Mouse (Mus musculus) midbrain, embryonic 11.5 days (tissue): ENCODE results near the gene Enpep. TPM values are rescaled to one million over a fixed set of nuclear protein-coding genes. Genes with fewer than 3 reads are reported as not detected.

Source experiments
- ATAC-seq: fragments of 200-750 bp; cut with Nextera tagmentation; 2 replicates; pipeline ENCODE4 v1.8.0; 2017; ENCODE audit warnings: moderate TSS enrichment, moderate library complexity; ENCODE audit not compliant: low FRiP score
- DNase-seq: peaks from one replicate; pipeline ENCODE4 v3.0.0; 2015; ENCODE audit warnings: low spot score; ENCODE audit errors: missing footprints
- H3K27ac ChIP-seq: fragments of 300-500 bp; sonication (generic); 2 replicates; pipeline ENCODE4 v1.5.1; 2014; ENCODE audit warnings: low read depth, low read length
- H3K27me3 ChIP-seq: fragments of 300-500 bp; sonication (generic); 2 replicates; pipeline ENCODE4 v1.6.1; 2014; ENCODE audit warnings: mild to moderate bottlenecking, low read length, moderate library complexity, mixed read lengths; ENCODE audit not compliant: control insufficient read depth, insufficient read depth
- H3K36me3 ChIP-seq: fragments of 300-500 bp; sonication (generic); 2 replicates; pipeline ENCODE4 v1.6.1; 2014; ENCODE audit warnings: mild to moderate bottlenecking, low read length, moderate library complexity, mixed read lengths; ENCODE audit not compliant: control insufficient read depth, insufficient read depth
- H3K4me1 ChIP-seq: fragments of 300-500 bp; sonication (generic); 2 replicates; pipeline ENCODE4 v1.6.1; 2014; ENCODE audit warnings: low read length; ENCODE audit not compliant: control insufficient read depth, insufficient read depth
- H3K4me2 ChIP-seq: fragments of 300-500 bp; sonication (generic); 2 replicates; pipeline ENCODE4 v1.6.1; 2014; ENCODE audit warnings: mild to moderate bottlenecking, moderate library complexity
- H3K4me3 ChIP-seq: fragments of 300-500 bp; sonication (generic); 2 replicates; pipeline ENCODE4 v1.5.1; 2014; ENCODE audit warnings: low read depth, low read length
- H3K9ac ChIP-seq: fragments of 300-500 bp; sonication (generic); 2 replicates; pipeline ENCODE4 v1.6.1; 2014; ENCODE audit warnings: low read length
- H3K9me3 ChIP-seq: fragments of 300-500 bp; sonication (generic); 2 replicates; pipeline ENCODE4 v1.6.1; 2016; ENCODE audit warnings: low read length; ENCODE audit not compliant: control insufficient read depth
- WGBS: fragments of 180-500 bp; shearing (Covaris S2); extraction: QIAGEN DNeasy Blood & Tissue Kit; methylation state at CpG from one replicate; pipeline ENCODE4 v1.1.7; 2014; 5-methylcytosine and 5-hydroxymethylcytosine counted together
- polyA plus RNA-seq: library from polyadenylated mRNA; unstranded; fragments of >200 nt; fragmentation: Nextera tagmentation; extraction: Ambion mirVana; gene quantifications from 2 replicates; pipeline ENCODE4 v1.2.1, GENCODE M21; 2014

Enpep gene
- polyA plus RNA-seq, 1 experiment from 2014 or later = 0.15 TPM

DNA sequence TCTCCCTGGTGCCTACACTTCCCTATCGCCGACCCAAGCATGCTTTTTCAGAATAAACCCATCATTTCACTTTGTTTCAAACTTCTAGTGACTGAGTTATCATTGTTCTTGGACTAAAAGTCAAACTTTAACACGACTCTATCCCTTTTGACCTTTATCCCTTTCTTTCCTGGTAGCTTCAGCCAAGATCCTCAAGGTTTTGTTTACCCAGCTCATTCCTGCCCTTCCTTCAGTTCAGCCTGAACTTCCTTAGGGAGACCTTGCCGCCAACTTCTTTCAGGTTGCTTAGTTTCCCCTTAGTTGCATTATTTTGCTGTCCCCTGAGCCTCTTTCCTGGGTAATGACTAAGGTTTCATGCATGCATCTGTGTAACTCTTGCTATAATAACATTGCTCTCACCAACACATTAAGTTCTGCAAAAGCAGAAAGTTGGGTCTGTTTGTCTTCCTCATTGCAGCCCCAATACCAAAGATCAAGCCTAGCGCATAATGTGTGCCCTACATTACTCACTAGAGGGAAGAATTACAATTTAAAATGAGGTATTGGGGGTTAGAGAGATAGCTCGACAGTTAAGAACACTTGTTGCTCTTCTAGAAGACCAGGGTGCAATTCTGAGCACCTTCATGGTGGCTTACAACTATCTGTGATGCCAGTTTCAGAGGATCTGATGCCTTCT is 59.2 kb downstream of the Enpep start:
- Histone ChIP-seq H3K9me3 (no peaks in the 10 kb centered on the region), H3K4me1 (no peaks in the 10 kb centered on the region), H3K27ac (no peak overlapping the region), H3K4me3 (no peak overlapping the region), H3K9ac (no peak overlapping the region), H3K27me3 (no peaks in the 10 kb centered on the region), H3K36me3 (no peaks in the 10 kb centered on the region), H3K4me2 (no peak overlapping the region)
- 80% methylated on average over 6 of the region's 6 CpGs for WGBS
- DNase-seq (no peak), ATAC-seq (no peak)

DNA sequence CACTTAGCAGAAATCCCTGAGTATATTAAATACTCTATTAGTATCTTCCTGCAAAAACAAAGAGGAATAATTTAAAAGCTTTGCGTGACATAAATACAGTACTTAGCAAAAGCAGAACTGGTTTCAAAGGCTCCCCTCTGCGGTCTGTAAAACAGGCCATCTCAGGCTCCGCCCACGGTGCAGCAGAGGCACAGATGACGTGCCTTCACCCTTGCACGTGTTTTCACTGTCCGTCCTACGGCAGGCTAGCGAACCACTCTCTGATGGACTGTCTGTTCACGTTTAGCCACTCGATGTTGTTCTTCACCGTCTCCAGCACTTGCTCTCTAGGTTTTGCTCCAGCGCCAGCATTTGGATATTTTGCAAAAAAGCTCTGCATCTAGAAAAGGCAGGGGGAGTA is 62.5 kb downstream of the Enpep start:
- Histone ChIP-seq H3K27ac (no peak overlapping the region), H3K9me3 (no peaks in the 10 kb centered on the region), H3K36me3 (no peaks in the 10 kb centered on the region), H3K4me2 (no peak overlapping the region), H3K4me1 (no peaks in the 10 kb centered on the region), H3K9ac (no peak overlapping the region), H3K4me3 (no peak overlapping the region), H3K27me3 (no peaks in the 10 kb centered on the region)
- ATAC-seq (no peak), DNase-seq (no peak)
- WGBS = 60% methylated on average over 13 of the region's 13 CpGs

DNA sequence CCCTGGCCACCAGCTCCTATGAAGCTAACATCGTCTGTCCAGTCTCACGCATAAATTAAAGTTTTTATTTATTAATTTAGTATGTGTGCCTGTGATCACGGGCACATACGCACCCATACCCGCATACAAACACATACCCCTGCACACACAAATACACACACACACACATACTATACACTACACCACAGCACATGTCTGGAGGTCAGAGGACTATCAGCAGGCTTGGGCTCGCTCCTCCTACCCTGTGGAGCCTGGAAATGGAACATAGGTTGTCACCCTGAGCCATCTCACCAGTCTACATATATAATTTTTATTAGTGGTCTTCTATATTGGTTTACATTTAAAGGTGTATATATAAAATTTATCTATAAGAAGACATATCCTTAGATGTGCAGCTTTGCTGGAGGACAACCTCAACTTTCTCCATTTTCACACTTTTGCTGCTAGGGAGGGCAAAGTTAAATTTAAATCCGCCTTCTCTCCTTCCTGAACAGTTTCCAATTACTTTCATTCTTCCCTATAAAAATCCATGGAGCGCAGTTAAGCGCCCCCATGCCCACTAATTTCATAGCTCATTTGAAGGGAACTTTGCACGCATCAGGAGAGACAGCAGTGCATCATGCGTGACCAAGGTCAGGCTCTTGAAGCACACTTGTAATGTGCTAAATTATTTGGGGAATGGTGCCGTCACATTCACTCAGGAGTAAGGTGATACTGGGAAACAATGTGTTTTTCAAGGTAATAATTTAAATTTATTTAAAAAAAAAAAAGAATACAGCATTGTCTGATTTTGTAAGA is 63.4 kb downstream of the Enpep start:
- no peak overlapping the region for H3K4me2 ChIP-seq
- H3K9me3 ChIP-seq = no peaks in the 10 kb centered on the region
- no peak overlapping the region for H3K9ac ChIP-seq
- H3K4me1 ChIP-seq = no peaks in the 10 kb centered on the region
- no peak overlapping the region for H3K27ac ChIP-seq
- no peak overlapping the region for H3K4me3 ChIP-seq
- ATAC-seq (no peak), DNase-seq (no peak)
- WGBS = 89% methylated on average over 12 of the region's 12 CpGs
- H3K36me3 ChIP-seq = no peaks in the 10 kb centered on the region
- no peaks in the 10 kb centered on the region for H3K27me3 ChIP-seq

DNA sequence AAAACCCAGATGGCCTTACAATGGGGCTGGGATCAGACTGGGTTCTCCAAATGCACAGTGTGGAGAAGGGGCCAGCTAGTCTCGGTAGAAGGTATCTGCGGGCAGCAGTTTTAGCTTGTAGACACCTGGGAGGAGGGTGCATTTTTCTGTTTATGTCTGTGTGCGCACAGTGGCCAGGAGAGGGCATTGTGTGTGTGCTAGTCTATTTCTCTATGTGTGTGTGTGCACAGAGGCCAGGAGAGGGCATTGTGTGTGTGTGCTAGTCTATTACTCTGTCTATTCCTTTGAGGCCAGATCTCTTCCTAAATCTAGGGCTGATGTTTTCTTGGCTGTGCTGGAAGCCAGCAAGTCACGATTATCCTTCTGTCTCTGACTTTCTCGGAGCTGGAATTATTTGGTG is 74.0 kb downstream of the Enpep start:
- Histone ChIP-seq H3K9me3 (no peaks in the 10 kb centered on the region), H3K27me3 (no peaks in the 10 kb centered on the region), H3K4me1 (no peaks in the 10 kb centered on the region), H3K4me2 (no peak overlapping the region), H3K4me3 (no peak overlapping the region), H3K36me3 (no peaks in the 10 kb centered on the region), H3K27ac (no peak overlapping the region), H3K9ac (no peak overlapping the region)
- DNase-seq (no peak), ATAC-seq (no peak)
- WGBS = 75% methylated on average over 5 of the region's 5 CpGs

DNA sequence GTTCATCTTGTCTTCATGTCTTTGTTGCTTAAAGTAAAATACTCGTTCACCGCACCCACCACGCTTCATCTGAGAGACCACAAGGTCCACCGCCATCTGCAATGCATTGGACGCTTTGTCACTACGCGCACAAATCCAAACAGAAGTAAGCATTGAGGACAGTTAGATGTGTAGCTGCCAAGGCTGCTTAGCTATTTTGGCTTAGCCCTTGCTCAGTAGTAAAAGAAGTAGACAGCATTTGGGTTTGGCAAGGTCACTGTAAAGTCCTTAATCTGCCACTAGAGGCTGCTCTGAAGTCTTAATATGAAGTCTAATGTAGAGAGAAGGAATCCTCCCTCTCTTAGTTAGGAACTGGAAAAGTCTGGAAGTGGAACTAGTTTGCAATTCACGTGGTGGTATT is 75.8 kb downstream of the Enpep start:
- H3K36me3 ChIP-seq = no peaks in the 10 kb centered on the region
- ATAC-seq (no peak), DNase-seq (no peak)
- H3K27me3 ChIP-seq = no peaks in the 10 kb centered on the region
- peak overlapping the region; percentile 9; the same call in 1 of the 2 replicates for H3K4me3 ChIP-seq
- peak overlapping the region; percentile 39 for H3K4me2 ChIP-seq
- H3K27ac ChIP-seq = no peak overlapping the region
- no peaks in the 10 kb centered on the region for H3K9me3 ChIP-seq
- 73% methylated on average over 8 of the region's 8 CpGs for WGBS
- no peaks in the 10 kb centered on the region for H3K4me1 ChIP-seq
- H3K9ac ChIP-seq = no peak overlapping the region

DNA sequence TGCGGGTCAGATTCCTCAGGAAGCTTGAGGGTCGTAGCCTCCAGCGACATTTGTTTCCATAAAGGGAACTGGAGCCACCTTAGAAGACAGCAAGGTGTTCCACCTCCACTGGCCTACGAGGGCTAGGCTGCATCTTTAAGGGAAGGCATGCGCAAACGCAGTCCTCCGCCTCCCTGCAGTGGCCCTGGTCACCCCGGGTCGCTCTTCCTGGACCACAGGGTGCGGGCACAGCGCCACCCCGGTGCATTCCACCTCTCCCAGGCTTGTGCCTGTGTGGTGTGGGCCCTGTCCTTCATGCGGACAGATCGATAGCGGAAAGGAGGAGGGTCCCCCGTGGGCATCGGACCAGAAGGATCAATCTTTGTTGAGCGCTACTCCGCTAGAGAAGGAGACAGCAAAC is 76.2 kb downstream of the Enpep start:
- Histone ChIP-seq H3K9ac (no peak overlapping the region), H3K27ac (no peak overlapping the region), H3K9me3 (no peaks in the 10 kb centered on the region), H3K4me3 (peak overlapping the region; percentile 9; the same call in 1 of the 2 replicates), H3K36me3 (no peaks in the 10 kb centered on the region), H3K4me2 (peak overlapping the region; percentile 39), H3K27me3 (no peaks in the 10 kb centered on the region), H3K4me1 (no peaks in the 10 kb centered on the region)
- DNase-seq (no peak), ATAC-seq (peak; percentile 40; the same call in 1 of the 2 replicates)
- 55% methylated on average over 19 of the region's 19 CpGs for WGBS

DNA sequence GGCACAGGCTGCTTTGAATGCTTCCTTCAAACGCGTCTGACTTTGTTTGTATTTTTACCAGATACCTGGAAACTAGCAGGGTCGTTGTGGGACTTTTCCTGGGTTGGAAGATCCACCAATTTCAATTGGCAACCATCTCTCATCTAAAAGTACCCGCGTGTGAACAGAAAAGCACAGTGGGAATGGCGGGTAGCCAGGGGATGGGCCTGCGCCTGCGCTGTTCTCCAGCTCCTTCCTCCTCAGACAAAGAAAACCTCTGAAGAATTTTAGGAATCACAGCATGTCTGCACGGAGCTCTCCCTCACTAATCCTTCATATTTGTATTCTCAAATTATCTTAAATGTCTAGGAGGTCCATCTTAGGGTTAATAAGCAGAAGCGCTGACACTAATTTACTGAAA is 78.3 kb downstream of the Enpep start:
- Histone ChIP-seq H3K9ac (no peak overlapping the region), H3K27me3 (no peaks in the 10 kb centered on the region), H3K4me1 (no peaks in the 10 kb centered on the region), H3K4me3 (no peak overlapping the region), H3K9me3 (no peaks in the 10 kb centered on the region), H3K4me2 (no peak overlapping the region), H3K36me3 (no peaks in the 10 kb centered on the region), H3K27ac (no peak overlapping the region)
- DNase-seq = no peak
- WGBS = 52% methylated on average over 10 of the region's 10 CpGs
- ATAC-seq = no peak

DNA sequence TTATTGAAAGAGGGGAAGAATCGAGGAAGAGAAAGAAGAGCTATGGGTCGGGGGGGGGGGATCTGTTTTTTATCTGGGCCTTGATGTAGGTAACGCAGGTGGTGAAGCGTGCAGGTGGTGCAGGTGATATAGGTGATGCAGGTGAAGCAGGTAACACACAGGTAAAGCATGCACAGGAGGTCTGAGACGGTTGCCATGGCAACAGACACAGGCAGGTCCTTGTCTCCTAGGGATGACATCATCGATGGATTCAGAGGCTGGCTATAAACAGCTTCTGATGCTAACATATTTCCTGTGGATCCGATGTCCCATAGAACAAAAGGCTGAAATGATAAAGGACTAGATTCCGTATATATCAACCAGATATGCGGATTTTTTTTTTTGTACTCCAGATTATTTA is 81.5 kb downstream of the Enpep start:
- 86% methylated on average over 9 of the region's 9 CpGs for WGBS
- Histone ChIP-seq H3K4me3 (no peak overlapping the region), H3K4me2 (no peak overlapping the region), H3K27ac (no peak overlapping the region), H3K27me3 (no peaks in the 10 kb centered on the region), H3K9ac (no peak overlapping the region), H3K9me3 (no peaks in the 10 kb centered on the region), H3K4me1 (no peaks in the 10 kb centered on the region), H3K36me3 (no peaks in the 10 kb centered on the region)
- ATAC-seq (no peak), DNase-seq (no peak)

DNA sequence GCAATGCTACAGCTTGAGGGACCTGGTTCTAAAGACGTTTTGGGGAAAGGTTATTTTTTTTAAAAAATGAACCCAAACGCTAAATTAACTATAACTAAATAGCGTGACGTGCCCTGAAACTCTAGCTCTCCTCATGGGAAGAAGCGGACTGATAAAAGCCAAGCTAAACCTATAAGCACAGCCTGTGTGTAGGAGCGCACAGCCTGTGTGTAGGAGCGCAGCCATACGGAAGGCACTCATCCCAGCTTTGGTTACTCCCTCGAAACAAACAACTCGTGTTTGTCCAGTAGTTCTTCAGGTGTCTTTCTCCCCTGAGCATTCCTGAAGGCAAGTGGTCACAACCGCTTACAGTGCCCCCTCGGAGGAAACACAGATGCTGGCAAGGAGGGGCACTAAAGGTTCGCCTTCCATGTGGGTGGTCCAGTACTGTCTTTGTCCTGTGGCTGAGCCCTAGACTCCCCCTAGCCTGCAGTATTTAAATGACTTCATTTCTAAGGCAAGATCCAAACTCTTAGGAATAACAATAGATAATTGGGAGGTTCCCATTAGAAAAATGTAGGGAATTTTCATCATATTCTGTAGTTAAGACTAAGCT is 93.8 kb downstream of the Enpep start:
- ATAC-seq = no peak
- no peak overlapping the region for H3K9ac ChIP-seq
- peak overlapping the region; percentile 1; the same call in 1 of the 2 replicates for H3K4me2 ChIP-seq
- H3K9me3 ChIP-seq = no peaks in the 10 kb centered on the region
- no peak for DNase-seq
- no peak overlapping the region for H3K27ac ChIP-seq
- 29% methylated on average over 13 of the region's 13 CpGs for whole genome bisulfite sequencing
- H3K4me3 ChIP-seq = no peak overlapping the region
- no peaks in the 10 kb centered on the region for H3K27me3 ChIP-seq
- no peaks in the 10 kb centered on the region for H3K36me3 ChIP-seq
- H3K4me1 ChIP-seq = no peaks in the 10 kb centered on the region
